Mouse (Mus musculus): ENCODE results near the gene Gpatch8. TPM values are rescaled to one million over a fixed set of nuclear protein-coding genes. Genes with fewer than 3 reads are reported as not detected.

The Gpatch8 gene
- polyA plus RNA-seq, 1 experiment from 2014 or later, result 27.5 TPM

DNA sequence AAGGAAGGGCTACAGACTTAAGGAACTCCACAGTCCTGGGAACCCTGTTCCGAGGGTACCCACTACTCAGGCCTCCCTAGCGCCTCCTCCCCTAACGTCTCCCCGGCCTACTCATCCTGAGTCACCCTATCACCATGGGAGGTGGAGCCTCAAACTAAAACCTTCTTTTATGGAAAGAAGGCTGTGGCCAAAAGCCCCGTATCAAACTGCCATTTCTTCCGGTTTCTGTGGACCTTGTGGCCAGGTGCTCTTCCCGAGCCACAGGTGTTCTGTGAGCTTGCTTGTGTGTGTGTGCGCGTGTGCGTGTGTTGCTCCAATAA lies 119.8 kb downstream of the Gpatch8 start:
- in situ Hi-C loops (cut with MboI; ENCODE audit: low pct_unique_long_range_greater_than_20kb), result no loop called here
- no peak for TF ChIP-seq CTCF (IDR thresholded peaks at IDR 0.05)
- DNase-seq (ENCODE audit: low read depth, low spot score) (no peak), ATAC-seq (no peak)
- ChIA-PET POLR2A (interaction anchor here (1.2 kb wide), 1 partner anchor 9 kb away, joined by 6 read pairs; no protein-coding TSS in a partner anchor), CTCF (interaction anchor here (1.4 kb wide), 1 partner anchor 127 kb away, joined by 3 read pairs; no protein-coding TSS in a partner anchor)
- H3K27me3 ChIP-seq, result no peaks in the 10 kb centered on the region

DNA sequence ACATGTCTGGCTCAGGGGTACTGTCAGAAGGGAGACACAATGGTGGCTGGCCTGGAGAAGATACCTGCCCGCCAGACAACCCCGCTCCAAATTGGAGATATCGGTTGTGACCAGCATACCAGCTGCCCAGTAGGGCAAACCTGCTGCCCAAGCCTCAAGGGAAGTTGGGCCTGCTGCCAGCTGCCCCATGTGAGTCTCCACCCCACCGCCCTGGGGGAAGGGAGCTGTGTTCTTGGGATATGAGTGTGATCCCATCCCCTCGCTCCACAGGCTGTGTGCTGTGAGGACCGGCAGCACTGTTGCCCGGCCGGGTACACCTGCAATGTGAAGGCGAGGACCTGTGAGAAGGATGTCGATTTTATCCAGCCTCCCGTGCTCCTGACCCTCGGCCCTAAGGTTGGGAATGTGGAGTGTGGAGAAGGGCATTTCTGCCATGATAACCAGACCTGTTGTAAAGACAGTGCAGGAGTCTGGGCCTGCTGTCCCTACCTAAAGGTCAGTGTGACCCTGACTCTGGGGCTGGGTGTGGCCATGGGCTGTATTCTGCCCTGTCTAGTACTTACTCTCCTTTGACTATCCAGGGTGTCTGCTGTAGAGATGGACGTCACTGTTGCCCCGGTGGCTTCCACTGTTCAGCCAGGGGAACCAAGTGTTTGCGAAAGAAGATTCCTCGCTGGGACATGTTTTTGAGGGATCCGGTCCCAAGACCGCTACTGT lies 120.3 kb downstream of the Gpatch8 start:
- ChIA-PET POLR2A (interaction anchor here (0.8 to 1.0 kb wide), 2 partner anchors 140 to 149 kb away, joined by 3 to 8 read pairs; no protein-coding TSS in a partner anchor), CTCF (interaction anchor here (1.4 kb wide), 1 partner anchor 127 kb away, joined by 3 read pairs; no protein-coding TSS in a partner anchor)
- DNase-seq (ENCODE audit: low read depth, low spot score) (no peak), ATAC-seq (no peak)
- in situ Hi-C loops (cut with MboI; ENCODE audit: low pct_unique_long_range_greater_than_20kb), result no loop called here
- no peaks in the 10 kb centered on the region for H3K27me3 ChIP-seq
- TF ChIP-seq CTCF (IDR thresholded peaks at IDR 0.05), result no peak

DNA sequence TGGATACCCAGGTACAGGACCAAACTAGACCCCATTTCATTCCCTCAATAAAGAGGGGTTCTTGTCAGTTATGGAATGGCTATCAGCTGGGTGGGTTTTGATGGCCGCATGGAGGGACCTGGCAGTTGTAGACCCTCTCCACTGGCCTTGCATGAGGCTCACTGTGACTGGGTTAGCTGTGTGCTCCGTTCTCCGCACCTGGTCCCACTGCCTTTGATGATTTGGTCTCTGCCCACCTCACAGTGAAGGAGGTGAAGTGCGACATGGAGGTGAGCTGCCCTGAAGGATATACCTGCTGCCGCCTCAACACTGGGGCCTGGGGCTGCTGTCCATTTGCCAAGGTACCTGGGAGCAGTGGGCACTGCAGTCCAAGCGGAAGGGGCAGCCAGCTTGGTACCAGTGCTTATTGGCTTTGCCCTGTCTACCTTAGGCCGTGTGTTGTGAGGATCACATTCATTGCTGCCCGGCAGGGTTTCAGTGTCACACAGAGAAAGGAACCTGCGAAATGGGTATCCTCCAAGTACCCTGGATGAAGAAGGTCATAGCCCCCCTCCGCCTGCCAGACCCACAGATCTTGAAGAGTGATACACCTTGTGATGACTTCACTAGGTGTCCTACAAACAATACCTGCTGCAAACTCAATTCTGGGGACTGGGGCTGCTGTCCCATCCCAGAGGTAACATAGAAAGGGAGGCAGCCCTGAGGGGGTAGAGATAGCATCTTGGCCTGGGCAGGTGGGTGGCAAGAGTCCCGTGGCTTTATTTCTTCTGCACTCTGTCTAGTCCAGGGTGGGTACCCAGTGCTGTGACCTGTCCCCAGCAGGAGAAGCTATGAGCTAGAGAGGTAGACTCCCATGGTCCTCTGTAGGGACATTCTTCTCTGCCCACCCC lies 121.1 kb downstream of the Gpatch8 start:
- no peaks in the 10 kb centered on the region for H3K27me3 ChIP-seq
- ChIA-PET POLR2A (interaction anchor here (0.8 to 1.0 kb wide), 2 partner anchors 140 to 148 kb away, joined by 3 to 8 read pairs; no protein-coding TSS in a partner anchor), CTCF (interaction anchor here (1.3 to 1.8 kb wide), 5 partner anchors 9 to 158 kb away, joined by 3 to 11 read pairs (median 5); partner anchors contain the start of gene Fam171a2)
- DNase-seq (ENCODE audit: low read depth, low spot score), result no peak
- in situ Hi-C loops (cut with MboI; ENCODE audit: low pct_unique_long_range_greater_than_20kb), result no loop called here
- no peak for TF ChIP-seq CTCF (IDR thresholded peaks at IDR 0.05)
- no peak for ATAC-seq

DNA sequence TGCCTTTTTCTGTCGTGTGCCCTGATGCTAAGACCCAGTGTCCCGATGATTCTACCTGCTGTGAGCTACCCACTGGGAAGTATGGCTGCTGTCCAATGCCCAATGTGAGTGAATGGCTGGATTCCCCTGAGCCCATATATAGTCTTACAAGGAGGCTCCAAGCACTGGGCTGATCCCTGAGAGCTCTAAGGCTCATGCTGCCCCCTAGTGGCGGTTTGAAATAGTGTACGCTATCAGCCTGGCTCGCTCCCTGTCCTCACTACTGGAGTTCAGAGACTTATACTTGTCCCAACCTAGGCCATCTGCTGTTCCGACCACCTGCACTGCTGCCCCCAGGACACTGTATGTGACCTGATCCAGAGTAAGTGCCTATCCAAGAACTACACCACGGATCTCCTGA lies 121.8 kb downstream of the Gpatch8 start:
- no peak for DNase-seq (ENCODE audit: low read depth, low spot score)
- POLR2A ChIA-PET, result interaction anchor here (1.0 kb wide), 1 partner anchor 147 kb away, joined by 8 read pairs; no protein-coding TSS in a partner anchor
- CTCF ChIA-PET, result interaction anchor here (1.3 to 1.8 kb wide), 5 partner anchors 9 to 157 kb away, joined by 3 to 11 read pairs (median 5); partner anchors contain the start of gene Fam171a2
- TF ChIP-seq CTCF (IDR thresholded peaks at IDR 0.05), result no peak
- in situ Hi-C loops (cut with MboI; ENCODE audit: low pct_unique_long_range_greater_than_20kb), result no loop called here
- H3K27me3 ChIP-seq, result no peaks in the 10 kb centered on the region
- ATAC-seq, result no peak

DNA sequence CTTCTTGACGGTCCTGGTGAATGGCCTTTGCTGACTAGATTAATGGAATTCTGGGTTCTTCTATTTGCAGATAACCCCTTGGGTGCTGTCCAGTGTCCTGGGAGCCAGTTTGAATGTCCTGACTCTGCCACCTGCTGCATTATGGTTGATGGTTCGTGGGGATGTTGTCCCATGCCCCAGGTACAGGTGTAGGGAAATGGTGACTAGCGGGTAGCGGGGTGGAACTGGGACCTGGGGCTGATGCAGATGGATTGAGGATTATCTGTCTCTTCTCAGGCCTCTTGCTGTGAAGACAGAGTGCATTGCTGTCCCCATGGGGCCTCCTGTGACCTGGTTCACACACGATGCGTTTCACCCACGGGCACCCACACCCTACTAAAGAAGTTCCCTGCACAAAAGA lies 122.3 kb downstream of the Gpatch8 start:
- ATAC-seq (no peak), DNase-seq (ENCODE audit: low read depth, low spot score) (no peak)
- ChIA-PET POLR2A (no interaction called here), CTCF (interaction anchor here (1.3 to 1.8 kb wide), 5 partner anchors 8 to 156 kb away, joined by 3 to 11 read pairs (median 5); partner anchors contain the start of gene Fam171a2)
- in situ Hi-C loops (cut with MboI; ENCODE audit: low pct_unique_long_range_greater_than_20kb), result no loop called here
- no peak for TF ChIP-seq CTCF (IDR thresholded peaks at IDR 0.05)
- H3K27me3 ChIP-seq, result no peaks in the 10 kb centered on the region

DNA sequence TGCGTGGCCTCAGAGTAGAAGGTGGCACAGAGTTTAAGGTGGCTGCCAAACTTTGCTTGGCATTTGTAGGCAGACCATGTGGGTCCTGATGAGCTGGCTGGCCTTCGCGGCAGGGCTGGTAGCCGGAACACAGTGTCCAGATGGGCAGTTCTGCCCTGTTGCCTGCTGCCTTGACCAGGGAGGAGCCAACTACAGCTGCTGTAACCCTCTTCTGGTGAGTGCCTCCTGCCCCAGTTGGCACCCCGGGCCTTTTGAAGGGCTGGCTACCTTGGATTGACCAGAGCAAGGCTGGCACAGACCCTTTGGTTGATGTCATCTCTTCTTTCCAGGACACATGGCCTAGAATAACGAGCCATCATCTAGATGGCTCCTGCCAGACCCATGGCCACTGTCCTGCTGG lies 123.3 kb downstream of the Gpatch8 start:
- no peaks in the 10 kb centered on the region for H3K27me3 ChIP-seq
- CTCF ChIA-PET, result interaction anchor here (1.2 kb wide), 1 partner anchor 117 kb away, joined by 3 read pairs; no protein-coding TSS in a partner anchor
- POLR2A ChIA-PET, result interaction anchor here (1.1 kb wide), 1 partner anchor 13 kb away, joined by 4 read pairs; no protein-coding TSS in a partner anchor
- DNase-seq (ENCODE audit: low read depth, low spot score) (no peak), ATAC-seq (no peak)
- TF ChIP-seq CTCF (IDR thresholded peaks at IDR 0.05), result no peak
- in situ Hi-C loops (cut with MboI; ENCODE audit: low pct_unique_long_range_greater_than_20kb), result no loop called here

DNA sequence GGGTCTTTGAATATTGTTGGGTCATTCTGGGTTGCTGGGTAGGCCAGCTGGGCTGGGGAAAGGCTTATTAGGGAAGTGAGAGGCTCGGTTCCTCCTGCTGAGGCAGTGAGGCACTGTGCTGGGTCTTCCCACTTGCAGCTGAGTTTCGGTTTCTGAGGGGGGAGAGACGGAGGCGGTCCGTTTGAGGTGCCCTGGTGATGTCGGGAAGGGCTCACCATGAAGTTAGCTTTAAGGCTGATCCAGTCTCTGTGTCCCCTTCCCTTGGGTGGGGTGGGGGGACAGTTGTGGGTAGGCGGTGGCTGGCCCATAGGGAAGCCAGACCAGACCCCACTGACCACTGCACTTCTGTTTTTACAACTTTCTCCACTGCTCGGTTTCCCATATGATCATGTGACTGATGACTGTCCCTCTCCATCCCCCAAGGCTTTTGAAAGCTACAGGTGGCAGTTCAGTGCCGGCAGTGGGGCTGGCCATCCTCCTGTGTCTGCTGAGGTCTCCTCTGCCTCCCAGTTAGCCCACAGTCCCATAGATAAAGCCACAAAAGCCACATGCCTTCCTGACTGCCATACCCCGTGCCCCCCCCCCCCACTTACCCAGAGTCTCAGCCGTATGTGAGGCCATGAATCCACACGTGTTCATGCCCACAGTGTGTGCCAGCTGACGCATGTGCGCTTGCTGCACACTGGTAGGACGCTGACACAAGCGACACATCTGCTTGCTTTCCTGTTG lies 123.9 kb downstream of the Gpatch8 start:
- H3K27me3 ChIP-seq, result no peaks in the 10 kb centered on the region

DNA sequence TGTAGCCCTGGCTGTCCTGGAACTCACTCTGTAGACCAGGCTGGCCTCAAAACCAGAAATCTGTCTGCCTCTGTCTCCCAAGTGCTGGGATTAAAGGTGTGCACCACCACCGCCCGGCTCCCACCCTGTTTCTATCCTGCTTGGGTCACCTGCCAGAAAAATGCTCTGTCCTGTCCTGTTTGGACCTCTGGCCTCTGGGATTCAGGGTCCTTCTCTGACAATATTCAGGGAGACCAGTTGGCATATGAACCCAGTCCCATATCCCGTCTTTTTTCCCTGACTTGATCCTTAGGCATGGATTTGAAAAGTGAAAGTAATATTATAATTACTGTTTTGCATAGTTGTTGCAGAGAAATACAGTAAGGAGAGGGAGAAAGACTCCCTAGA lies 124.5 kb downstream of the Gpatch8 start:
- CTCF ChIA-PET, result interaction anchor here (1.2 to 1.9 kb wide), 2 partner anchors 14 to 116 kb away, joined by 3 to 6 read pairs; no protein-coding TSS in a partner anchor
- no peaks in the 10 kb centered on the region for H3K27me3 ChIP-seq
- in situ Hi-C loops (cut with MboI; ENCODE audit: low pct_unique_long_range_greater_than_20kb), result no loop called here
- ATAC-seq (no peak), DNase-seq (ENCODE audit: low read depth, low spot score) (no peak)
- TF ChIP-seq CTCF (IDR thresholded peaks at IDR 0.05), result no peak
- POLR2A ChIA-PET, result interaction anchor here (1.1 kb wide), 1 partner anchor 24 kb away, joined by 3 read pairs; the partner anchor contains the start of gene Slc25a39

More for the DNA sequence above, 123.9 kb downstream of the Gpatch8 start:
- ChIA-PET POLR2A (interaction anchor here (1.1 kb wide), 2 partner anchors 14 to 25 kb away, joined by 3 to 4 read pairs; partner anchors contain the start of gene Slc25a39), CTCF (interaction anchor here (1.2 to 1.9 kb wide), 2 partner anchors 14 to 116 kb away, joined by 3 to 6 read pairs; no protein-coding TSS in a partner anchor)
- DNase-seq (ENCODE audit: low read depth, low spot score) (no peak), ATAC-seq (no peak)
- in situ Hi-C loops (cut with MboI; ENCODE audit: low pct_unique_long_range_greater_than_20kb), result no loop called here
- TF ChIP-seq CTCF (IDR thresholded peaks at IDR 0.05), result no peak

DNA sequence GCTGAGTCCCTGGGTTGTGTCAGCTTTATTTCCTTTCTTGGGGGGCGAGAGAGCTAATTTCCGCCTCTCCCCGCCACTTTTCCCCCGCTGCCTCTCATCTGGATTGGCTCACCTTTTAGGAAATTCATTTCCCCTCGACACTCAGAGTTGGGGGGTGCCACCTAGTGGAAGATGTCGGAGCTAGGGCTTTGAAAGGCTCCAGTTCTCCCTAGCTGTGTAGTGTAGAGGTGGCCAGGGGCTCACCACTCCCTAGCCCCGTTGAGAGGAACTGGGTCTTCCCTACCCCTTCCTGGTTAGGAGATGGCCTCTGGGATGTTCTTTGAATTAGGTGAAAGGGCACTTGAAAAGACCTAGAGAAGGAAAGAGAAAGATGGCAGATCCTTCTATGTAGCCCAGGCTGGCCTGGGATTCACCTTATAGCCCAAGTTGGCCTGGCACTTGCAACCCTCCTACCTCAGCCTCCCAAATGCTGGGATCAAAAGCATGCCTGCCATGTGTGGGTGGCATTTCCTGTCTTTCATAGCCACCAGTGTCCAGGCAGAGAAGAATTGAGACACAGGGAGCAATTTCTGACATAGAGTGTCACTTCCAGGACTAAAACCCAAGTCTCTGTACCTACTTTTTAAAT lies 125.1 kb downstream of the Gpatch8 start:
- POLR2A ChIA-PET, result interaction anchor here (0.6 to 2.2 kb wide), 6 partner anchors 12 to 296 kb away, joined by 3 to 23 read pairs (median 4); partner anchors contain the start of genes Slc25a39 and Ubtf
- ATAC-seq, result no peak

More for the DNA sequence above, 125.1 kb downstream of the Gpatch8 start:
- no peaks in the 10 kb centered on the region for H3K27me3 ChIP-seq
- no peak for TF ChIP-seq CTCF (IDR thresholded peaks at IDR 0.05)
- in situ Hi-C loops (cut with MboI; ENCODE audit: low pct_unique_long_range_greater_than_20kb), result no loop called here
- no peak for DNase-seq (ENCODE audit: low read depth, low spot score)
- CTCF ChIA-PET, result interaction anchor here (0.7 to 4.7 kb wide), 13 partner anchors 9 to 132 kb away, joined by 3 to 33 read pairs (median 4); partner anchors contain the start of genes Fam171a2 and Ubtf

Measured in Patski (cell line).